Mouse (Mus musculus) cerebellum, adult 11 months (tissue): ENCODE data around the gene Gm428.
"Not testable (repeated sequence)": the region's sequence is repeated elsewhere in the genome, so short reads cannot be mapped to it uniquely, and the experiment has no call there.

Source experiments
- DNase-seq: peaks from one replicate; pipeline ENCODE4 v3.0.0; 2022

Gene Gm428

GRCm38 (mm10) chr4:73683216-73683615 is at the start of gene Gm428:
Gm428 (plus strand) TSS chr4:73683516.
- DNase-seq = not testable (repeated sequence)

DNA sequence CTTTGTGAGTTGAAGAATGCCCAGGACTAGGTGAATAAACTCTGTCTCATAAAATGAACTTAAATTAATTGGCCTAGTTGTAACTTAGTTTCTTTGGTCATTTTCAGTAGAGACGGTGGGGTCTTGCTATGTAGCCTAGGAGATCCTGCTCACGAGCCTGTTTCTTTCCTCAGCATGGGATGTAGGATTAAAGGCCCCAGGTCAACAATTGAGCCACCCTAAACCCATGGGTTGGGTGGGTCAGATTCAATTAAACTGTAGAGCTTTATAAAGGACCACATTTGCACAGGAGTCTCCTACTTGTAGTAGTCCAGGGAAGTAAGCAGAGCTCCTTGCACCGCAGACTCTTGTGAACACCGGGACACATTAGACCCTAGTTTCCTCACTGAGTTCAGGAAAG is 45.5 kb upstream of the Gm428 start, which contains the start of gene Gm11236:
Gene Gm11236, plus strand, starts transcription at position 301 of the 400 bp plus-strand sequence.
- DNase-seq = not testable (repeated sequence)

GRCm38 (mm10) chr4:73661864-73662263 is 21.5 kb upstream of the Gm428 start:
- not testable (repeated sequence) for DNase-seq

- not testable (repeated sequence) for DNase-seq
These were observed 15.3 kb upstream of the Gm428 start, which contains the start of gene Gm11239 for GRCm38 (mm10) chr4:73668054-73668453. Gm11239 (plus strand) TSS chr4:73668354.

GRCm38 (mm10) chr4:73718761-73719160 is 35.4 kb downstream of the Gm428 start:
- DNase-seq = no peak

GRCm38 (mm10) chr4:73719819-73720218 is 36.5 kb downstream of the Gm428 start:
- DNase-seq = no peak
